Mouse (Mus musculus): Measurements from ENCODE around the gene Serpinb5. TPM values are rescaled to one million over a fixed set of nuclear protein-coding genes. Genes with fewer than 3 reads are reported as not detected.
"Not testable (repeated sequence)": the region's sequence is repeated elsewhere in the genome, so short reads cannot be mapped to it uniquely, and the experiment has no call there.

The Serpinb5 gene
- total RNA-seq (2021), result not detected

DNA sequence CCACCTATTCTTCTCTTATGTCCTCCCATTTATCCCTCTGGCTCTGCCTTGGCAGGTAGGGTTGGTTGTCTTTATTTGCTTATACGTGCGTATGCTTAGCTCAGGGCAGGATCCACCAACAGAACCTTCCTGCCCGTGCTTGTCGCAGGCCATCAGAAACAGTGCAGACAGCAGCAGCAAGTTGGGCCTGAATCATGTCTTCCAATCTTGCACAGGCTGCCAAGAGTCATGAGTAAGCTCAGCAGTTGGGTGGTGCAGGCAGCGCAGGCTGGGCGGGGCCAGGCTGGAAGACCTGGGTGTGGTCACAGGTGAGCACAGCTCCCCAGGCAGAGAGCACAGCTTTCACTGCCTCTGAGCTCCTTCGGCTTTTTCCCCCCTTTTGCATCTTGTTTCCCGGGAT lies at the start of gene Serpinb5:
Gene Serpinb5, plus strand, starts transcription at position 327 of the 400 bp plus-strand sequence.
- intact Hi-C loops (cut with DNase I), result no loop called here

DNA sequence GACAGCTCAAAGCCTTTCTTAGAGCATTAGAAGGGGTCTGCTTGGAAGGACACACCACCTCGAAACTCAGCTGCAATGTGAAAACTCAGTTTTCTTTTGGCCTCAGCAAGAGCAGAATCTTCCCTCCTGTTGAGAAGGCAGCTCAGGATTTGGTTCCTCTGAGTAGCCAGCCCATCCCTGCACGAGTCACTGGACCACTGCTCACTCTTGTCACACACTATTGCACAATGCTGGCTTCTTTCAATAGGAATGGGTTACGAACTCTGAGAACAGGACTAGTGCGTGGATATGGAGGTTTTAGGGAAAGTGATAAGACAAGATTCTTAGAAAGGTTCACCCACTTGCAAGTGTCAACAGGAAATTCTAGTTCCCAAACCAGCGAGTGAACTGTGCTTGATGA lies 46.1 kb upstream of the Serpinb5 start:
- intact Hi-C loops (cut with DNase I), result no loop called here
- no peak for DNase-seq (ENCODE audit: extremely low spot score in 1 of 2, low spot score in 2 of 2)

More for the DNA sequence above, at the start of gene Serpinb5:
- no peak for DNase-seq (ENCODE audit: extremely low spot score in 1 of 2, low spot score in 2 of 2)

DNA sequence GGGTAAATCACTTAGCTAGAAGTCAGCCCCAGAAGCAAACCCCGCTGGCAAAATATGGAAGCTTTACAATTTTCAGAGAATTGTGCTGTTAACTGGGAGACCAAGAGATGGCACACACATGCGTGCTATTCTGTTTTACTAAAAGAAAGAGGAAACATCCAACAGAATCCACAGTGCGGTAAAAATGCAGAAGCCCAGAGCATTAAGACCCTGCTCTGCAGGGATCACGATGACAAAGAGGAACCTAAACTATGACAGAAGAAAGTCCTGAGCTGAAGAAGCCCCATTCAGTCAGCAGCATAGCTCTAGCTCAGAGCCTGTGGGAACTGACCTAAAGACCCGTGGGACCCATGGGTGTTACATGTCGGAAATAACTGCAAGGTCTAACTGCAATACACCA lies 45.7 kb upstream of the Serpinb5 start:
- no peak for DNase-seq (ENCODE audit: extremely low spot score in 1 of 2, low spot score in 2 of 2)
- intact Hi-C loops (cut with DNase I), result no loop called here

DNA sequence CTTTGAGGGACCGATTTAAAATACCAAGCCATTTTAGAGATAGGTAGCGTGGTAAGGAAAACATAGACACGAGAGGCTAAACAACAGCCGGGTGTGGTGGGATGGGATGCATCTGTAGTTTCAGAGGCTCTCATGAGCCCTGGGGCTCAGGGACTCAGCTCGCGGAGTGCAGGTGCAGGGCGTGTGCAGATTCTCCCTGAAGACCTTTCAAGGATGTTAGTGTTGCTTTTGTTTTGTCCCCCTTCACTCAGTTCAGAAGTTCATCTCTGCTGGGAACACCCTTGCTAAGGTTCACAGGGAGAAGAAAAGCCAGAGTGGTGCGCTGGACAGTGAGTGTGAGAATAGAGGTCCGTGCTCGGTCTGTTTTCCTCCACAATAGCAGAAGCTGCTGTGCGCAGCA lies 44.2 kb upstream of the Serpinb5 start:
- DNase-seq (ENCODE audit: extremely low spot score in 1 of 2, low spot score in 2 of 2), result no peak
- intact Hi-C loops (cut with DNase I), result no loop called here

DNA sequence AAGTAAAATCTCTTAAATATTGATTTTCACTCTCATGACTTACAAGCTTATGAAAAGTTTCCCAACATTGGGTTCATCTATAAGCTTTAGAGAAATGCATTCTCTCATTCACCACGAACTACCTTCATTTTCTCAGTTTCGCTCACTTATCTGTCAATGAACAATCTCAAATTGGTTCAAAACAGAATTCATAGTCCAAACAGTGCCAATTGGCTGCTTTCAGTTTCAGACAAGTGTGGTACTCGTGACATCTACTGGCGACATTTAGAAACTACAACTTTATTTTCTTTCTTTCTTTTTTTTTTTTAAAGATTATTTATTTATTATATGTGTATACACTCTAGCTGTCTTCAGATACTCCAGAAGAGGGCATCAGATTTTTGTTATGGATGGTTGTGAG lies 42.6 kb upstream of the Serpinb5 start:
- intact Hi-C loops (cut with DNase I), result loop anchor here (2.0 kb wide), 1 partner anchor 394 kb away; no protein-coding TSS in a partner anchor
- DNase-seq (ENCODE audit: extremely low spot score in 1 of 2, low spot score in 2 of 2), result no peak

DNA sequence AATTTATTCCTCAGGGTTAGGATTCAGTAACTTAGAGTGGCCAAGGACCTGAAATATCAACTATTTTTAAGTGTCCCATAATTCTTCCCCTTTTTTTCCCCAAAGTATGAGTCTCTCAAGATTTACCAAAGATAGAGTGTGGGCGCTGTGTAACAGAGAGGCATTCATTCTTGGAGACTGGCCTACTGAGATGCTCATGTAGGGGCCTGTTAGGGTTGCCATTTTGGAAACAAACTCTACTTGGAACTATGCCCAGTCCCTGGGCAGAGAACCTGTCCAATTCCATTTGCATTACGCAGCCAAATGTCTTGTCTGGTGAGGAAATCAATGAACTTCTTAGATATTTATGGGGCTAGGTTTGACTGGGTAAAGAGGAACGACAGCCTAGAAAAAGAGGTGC lies 38.7 kb upstream of the Serpinb5 start:
- DNase-seq (ENCODE audit: extremely low spot score in 1 of 2, low spot score in 2 of 2), result peak in 1 of 2 experiments; percentile 6
- intact Hi-C loops (cut with DNase I), result no loop called here

DNA sequence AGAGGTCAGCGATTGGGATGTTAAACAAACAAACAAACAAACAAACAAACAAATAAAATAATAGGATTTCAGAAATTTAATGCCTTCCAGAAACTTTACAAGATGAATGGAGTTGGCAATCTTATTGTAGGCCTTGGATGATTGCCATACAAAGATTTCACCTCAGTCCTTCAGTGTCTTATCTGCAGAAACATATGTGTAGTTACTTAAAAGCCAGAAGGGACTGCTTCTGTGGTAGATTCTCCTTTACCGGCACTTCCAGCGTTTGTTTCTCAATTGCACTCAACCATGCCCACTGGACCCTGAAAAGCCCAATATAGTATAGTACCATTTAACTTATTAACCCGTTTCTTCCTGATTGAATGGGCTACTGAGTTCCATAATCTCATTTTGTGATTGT lies 32.2 kb upstream of the Serpinb5 start:
- intact Hi-C loops (cut with DNase I), result no loop called here
- DNase-seq (ENCODE audit: extremely low spot score in 1 of 2, low spot score in 2 of 2), result no peak

DNA sequence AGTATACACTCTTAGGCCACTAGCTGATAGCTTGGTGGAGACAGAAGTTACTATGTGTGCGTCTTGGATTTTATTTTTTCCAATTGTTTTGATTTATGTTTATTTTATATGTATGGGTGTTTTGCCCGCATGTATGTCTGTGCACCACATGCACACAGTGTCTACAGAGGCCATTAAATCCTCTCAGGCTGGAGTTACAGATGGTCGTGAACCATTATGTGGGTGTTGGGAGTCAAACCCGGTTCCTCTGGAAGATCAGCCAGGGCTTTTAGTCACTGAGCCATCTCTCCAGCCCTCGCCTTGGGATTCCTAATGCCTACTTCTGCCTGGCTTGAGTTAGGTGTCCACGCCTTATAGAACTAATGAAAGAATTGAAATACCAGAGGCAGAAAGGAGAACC lies 4.6 kb downstream of the Serpinb5 start:
- DNase-seq (ENCODE audit: extremely low spot score in 1 of 2, low spot score in 2 of 2), result no peak
- intact Hi-C loops (cut with DNase I), result no loop called here

DNA sequence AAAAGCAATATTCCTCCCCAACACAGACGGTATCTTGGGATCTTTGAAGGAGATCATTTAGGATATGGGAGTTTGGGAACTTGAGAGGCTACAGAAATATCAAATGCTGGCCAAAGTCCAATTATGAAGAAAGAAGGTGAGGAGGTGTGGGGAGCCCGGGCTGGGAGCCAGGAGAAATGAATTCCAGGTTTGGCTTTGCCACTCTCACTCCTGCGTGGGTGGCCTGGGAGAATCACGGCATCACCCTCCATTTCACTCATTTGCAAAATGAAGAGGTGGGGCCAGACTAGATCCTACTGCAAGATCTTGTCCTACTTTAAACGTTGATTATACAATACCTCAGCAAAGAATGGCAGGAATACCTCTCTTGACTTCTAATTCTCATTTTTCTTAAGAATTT lies 5.1 kb downstream of the Serpinb5 start:
- DNase-seq (ENCODE audit: extremely low spot score in 1 of 2, low spot score in 2 of 2), result peak in 1 of 2 experiments; percentile 29
- intact Hi-C loops (cut with DNase I), result no loop called here

DNA sequence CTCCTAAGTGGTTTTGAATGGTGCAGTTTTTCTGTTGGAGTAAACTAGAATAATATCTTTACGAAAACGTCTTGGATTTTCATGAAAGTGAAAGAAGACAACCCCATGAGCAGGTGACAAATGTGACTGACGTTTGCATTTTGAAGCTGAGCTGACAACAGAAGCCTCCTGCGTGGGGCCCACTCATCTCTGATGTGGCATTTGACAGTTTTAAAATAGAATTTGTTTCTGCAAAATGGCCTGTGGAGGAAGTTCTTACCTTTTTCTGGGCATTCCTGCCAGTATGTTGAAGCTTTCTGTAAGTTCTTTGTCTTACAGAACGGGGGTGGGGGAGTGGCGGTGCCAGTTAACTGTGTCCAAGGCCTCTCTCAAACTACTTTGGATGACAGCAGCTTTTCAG lies 5.8 kb downstream of the Serpinb5 start:
- intact Hi-C loops (cut with DNase I), result no loop called here
- DNase-seq (ENCODE audit: extremely low spot score in 1 of 2, low spot score in 2 of 2), result no peak

DNA sequence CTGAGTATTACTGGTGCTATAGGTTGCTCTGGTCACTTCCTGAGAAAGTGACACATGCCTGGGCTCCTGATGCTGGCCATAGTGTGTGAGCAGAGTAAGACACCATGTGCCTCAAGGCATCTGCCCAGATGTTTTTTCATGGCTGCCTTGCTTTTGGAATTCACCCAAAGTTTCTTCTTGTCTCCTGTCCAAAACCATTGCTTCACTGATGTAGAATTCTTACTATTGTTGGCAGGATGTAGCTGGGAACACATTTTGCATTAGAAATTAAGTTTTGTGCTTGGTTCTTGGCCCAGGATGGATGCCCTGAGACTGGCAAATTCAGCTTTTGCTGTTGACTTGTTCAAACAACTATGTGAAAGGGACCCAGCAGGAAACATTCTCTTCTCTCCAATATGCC lies 9.0 kb downstream of the Serpinb5 start:
- peak in 1 of 2 experiments; percentile 13 for DNase-seq (ENCODE audit: extremely low spot score in 1 of 2, low spot score in 2 of 2)
- intact Hi-C loops (cut with DNase I), result no loop called here

DNA sequence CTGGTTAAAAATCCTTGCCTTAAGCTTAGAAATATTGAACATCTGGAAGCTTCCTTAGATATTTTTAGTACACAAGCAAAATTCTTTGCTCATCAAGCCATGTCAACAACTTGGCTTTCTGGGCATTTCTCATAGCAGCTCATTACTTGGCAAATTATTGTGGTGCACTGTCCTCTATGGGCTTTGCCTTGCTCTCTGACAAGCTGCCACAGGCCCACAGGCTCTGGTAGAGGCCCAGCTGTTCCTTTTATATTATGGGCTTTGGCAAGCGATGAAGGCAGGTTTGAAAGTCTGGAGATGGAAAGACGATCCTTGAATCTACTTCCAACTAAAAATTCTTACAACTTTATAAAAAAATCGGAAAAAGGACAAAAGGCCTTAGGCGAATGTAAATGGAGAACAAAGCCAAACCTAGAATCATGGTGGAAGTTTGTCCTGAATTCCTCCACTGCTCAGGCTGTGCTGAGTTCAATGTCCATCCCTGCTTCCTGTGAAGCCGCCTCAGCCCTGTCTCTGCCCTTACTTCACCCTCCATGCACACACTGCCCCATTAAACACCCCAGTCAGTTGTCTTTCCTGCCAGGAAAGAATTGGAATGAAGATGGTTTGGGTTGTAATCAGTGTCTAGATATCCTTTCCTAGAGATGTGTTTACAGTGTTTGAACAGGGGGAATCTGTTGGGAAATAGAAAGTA lies 14.4 kb downstream of the Serpinb5 start:
- intact Hi-C loops (cut with DNase I), result no loop called here
- DNase-seq (ENCODE audit: extremely low spot score in 1 of 2, low spot score in 2 of 2), result no peak

DNA sequence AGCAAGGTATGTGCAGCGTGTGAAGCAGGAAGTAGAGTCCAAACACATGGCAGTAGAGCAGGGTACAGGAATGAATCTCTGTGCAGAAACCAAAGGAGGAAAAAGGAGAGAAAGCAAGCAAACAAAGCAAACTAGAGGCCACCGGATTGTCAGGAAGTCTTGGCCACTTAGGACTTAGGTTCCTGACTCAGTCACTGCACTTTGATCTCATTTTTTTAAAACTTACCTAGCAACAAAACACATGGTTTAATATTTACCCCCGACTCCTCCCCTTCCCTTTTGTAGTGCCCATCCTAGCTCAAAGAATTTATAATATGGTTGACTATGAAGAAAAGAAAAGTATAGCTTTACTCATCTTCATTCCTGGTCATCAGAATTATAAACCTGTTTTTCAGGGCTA lies 15.2 kb downstream of the Serpinb5 start:
- no peak for DNase-seq (ENCODE audit: extremely low spot score in 1 of 2, low spot score in 2 of 2)
- intact Hi-C loops (cut with DNase I), result no loop called here

DNA sequence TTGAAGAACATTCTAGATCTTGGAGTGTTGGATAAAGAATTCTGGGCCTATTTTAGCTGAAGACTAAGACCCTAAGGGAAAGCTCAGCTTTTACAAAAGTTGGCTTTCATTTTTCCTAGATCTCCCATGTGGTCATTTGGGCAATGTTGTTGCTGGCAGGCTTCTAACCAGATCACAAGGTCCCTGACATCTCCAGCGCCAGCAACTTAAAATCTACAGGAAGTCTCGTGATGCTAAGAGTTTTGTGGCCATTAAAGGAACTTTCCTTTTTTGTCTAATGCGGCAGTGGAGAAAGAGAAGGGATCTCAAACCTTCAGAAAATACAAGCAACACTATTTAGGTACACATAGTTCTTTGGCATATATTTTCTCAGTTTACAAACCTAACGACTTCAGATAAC lies 21.8 kb downstream of the Serpinb5 start:
- intact Hi-C loops (cut with DNase I), result no loop called here

DNA sequence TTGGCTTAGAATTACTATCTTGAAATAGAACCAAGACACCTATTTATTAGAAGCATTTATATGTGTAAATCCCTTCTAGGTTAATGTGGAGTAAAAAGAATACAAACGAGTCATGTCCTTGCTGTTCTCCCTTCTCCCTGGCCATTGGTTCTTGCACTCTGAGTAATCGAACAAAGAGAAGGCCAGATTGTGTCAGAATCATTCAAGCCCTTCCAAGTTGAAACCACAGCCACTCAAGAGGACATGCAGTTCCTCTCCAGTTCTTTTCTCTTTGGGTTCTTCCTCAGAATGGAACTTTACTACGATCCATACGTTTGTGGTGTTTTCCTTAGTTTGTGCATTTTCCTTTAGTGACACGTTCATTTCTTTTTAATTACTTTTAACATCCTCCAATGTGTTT lies 22.4 kb downstream of the Serpinb5 start:
- intact Hi-C loops (cut with DNase I), result no loop called here
- DNase-seq (ENCODE audit: extremely low spot score in 1 of 2, low spot score in 2 of 2), result no peak

More for the DNA sequence above, 21.8 kb downstream of the Serpinb5 start:
- DNase-seq (ENCODE audit: extremely low spot score in 1 of 2, low spot score in 2 of 2), result no peak

DNA sequence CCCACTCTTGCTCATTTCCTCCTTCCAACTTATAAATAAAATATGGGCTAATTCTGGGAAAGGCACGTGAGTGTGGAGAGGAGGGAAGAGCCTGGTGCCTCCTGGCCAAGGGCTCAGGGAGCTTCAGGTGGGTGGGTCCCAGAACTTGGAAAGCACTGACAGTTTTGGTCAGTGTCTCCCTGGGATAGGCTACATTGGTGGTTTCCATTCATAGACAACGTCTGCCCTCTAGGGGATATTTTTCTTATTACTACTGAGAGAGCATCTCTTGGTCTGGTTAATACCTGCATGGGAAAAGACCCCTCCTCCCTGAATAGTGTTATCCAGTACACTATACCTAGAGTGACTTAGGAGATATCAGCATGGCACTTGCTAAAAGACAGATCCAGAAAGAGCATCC lies 22.8 kb downstream of the Serpinb5 start:
- DNase-seq (ENCODE audit: extremely low spot score in 1 of 2, low spot score in 2 of 2), result no peak
- intact Hi-C loops (cut with DNase I), result no loop called here

DNA sequence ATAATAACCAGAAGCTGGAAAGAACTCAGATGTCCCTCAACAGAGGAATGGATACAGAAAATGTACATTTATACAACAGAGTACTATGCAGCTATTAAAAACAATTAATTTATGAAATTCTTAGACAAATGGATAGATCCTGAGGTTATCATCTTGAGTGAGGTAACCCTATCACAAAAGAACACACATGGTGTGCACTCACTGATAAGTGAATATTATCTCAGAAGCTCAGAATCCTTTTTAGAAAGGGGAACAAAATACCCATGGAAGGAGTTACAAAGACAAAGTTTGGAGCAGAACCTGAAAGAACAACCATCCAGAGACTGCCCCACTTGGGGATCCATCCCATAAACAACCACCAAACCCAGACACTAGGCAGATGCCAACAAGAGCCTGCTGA lies 34.2 kb downstream of the Serpinb5 start:
- DNase-seq (ENCODE audit: extremely low spot score in 1 of 2, low spot score in 2 of 2); intact Hi-C loops (cut with DNase I): not testable (repeated sequence)

DNA sequence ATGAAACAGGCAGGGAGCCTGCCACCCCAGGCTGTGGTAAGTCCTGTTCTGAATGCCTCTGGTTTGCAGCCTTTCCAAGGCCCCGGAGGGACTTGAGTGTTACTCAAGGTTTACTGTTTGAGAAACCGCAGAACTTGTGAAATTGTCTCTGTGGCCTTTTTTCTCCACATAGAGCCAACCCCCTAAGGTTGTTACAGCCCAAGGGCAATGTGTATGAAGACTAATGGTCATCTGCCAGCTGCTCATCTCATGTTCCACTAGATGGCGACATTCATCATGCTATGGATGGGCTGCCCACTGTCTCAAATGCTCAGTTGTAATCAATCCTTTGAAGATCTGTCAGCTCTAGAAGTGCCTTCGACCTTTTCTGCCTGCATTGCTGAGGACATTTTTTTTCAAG lies 40.4 kb downstream of the Serpinb5 start:
- peak in 1 of 2 experiments; percentile 15 for DNase-seq (ENCODE audit: extremely low spot score in 1 of 2, low spot score in 2 of 2)
- intact Hi-C loops (cut with DNase I), result no loop called here

DNA sequence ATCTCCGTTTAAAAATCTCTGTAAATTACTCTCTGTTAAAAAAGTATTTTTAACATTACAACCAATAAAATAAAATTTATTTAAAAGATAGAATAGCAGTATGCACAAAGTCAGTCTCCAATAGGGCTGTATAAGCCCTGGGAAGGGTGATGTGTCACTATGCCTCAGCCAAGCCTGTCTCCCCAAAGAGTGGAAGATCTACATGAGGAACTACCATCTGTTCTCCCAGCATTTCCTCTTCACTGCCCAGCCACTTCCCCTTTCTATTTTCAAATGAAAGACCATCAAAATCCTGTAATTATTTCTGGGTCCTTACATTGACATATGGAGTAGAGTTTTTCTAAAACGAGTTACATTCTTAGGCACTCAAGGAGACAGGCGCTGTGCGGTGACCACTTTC lies 71.0 kb downstream of the Serpinb5 start:
- intact Hi-C loops (cut with DNase I), result no loop called here
- peak in 1 of 2 experiments; percentile 1 for DNase-seq (ENCODE audit: extremely low spot score in 1 of 2, low spot score in 2 of 2)
